26 mouse cellular contexts compared by ENCODE assay signal in the genomic region with DNA sequence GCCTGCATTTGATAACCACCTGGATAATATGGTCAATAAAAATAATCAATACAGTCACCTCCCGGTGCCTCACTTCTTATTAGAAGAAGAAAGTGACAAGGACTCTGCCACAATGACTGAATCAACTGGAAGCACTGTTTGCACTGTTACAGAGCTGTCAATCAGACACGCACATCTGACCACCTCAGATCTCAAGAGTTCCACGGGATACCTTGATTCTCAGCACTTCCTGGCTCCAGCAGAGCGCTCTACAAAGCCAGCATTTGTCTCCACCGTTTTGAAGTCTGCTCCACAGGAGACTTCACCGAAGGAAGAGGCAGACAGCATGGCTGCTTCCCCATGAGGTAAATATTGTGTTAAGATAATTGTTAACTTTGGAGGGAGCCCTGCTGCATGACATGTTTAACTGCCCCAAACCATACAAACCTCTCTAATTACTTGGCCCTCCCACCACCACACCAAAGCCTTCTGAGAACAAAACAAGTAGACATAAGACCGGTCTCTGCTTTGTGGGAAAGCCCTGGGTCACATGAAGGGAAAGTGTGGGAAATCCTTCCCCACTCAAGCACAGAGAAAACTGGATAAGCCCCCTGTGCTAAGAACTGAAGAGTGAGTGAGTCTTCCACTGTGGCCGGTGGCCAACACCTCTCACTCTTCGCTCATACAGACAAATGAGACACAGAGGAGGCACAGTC.
DNase-seq lines count a peak whose midpoint lies in the region; ATAC-seq and TF ChIP-seq lines count a peak whose summit lies in the region.
"Had no signal": no experiment of that assay in that cellular context is flagged by ENCODE, and none has a peak within 500 bp of the region (broad histone marks: within the 10 kb centered on the region; RNA-seq: fewer than 3 reads in every experiment).

No protein-coding gene starts in this region.

- no peak overlapping the region for H3K9ac ChIP-seq in hindbrain, embryonic 12.5 days
- H3K9ac ChIP-seq in lung, embryonic 14.5 days: no peak overlapping the region
- no peak overlapping the region for H3K9ac ChIP-seq in midbrain, embryonic 11.5 days (ENCODE audit: low read length)
- H3K9ac ChIP-seq: embryonic facial prominence, embryonic 15.5 days; heart, embryonic 13.5 days; hindbrain, embryonic 13.5 days; limb, embryonic 13.5 days; liver, embryonic 13.5 days; lung, embryonic 15.5 days; neural tube, embryonic 12.5 days had no signal

- H3K4me2 ChIP-seq in hindbrain, embryonic 12.5 days (replicated peaks): no peak overlapping the region
- no peak overlapping the region for H3K4me2 ChIP-seq in lung, embryonic 14.5 days
- no peak overlapping the region for H3K4me2 ChIP-seq in midbrain, embryonic 11.5 days
- H3K4me2 ChIP-seq: embryonic facial prominence, embryonic 15.5 days; heart, embryonic 13.5 days; hindbrain, embryonic 13.5 days; limb, embryonic 13.5 days; liver, embryonic 13.5 days; lung, embryonic 15.5 days; neural tube, embryonic 12.5 days had no signal

- no peaks in the 10 kb centered on the region for H3K9me3 ChIP-seq in hindbrain, embryonic 10.5 days
- no peaks in the 10 kb centered on the region for H3K9me3 ChIP-seq in hindbrain, embryonic 12.5 days (replicated peaks)
- H3K9me3 ChIP-seq in lung, embryonic 14.5 days (ENCODE audit: low read depth, low read length): no peaks in the 10 kb centered on the region
- no peaks in the 10 kb centered on the region for H3K9me3 ChIP-seq in midbrain, embryonic 11.5 days (ENCODE audit: control insufficient read depth, low read length)
- H3K9me3 ChIP-seq: embryonic facial prominence, embryonic 15.5 days; G1E; heart, embryonic 13.5 days; hindbrain, embryonic 13.5 days; limb, embryonic 13.5 days; liver, embryonic 13.5 days; lung, embryonic 15.5 days; neural tube, embryonic 12.5 days had no signal

- 20% methylated on average over 9 of the region's 9 CpGs for WGBS in hindbrain, embryonic 10.5 days
- 31% methylated on average over 9 of the region's 9 CpGs for WGBS in hindbrain, embryonic 12.5 days
- WGBS in lung, embryonic 14.5 days: 20% methylated on average over 9 of the region's 9 CpGs
- 27% methylated on average over 9 of the region's 9 CpGs for WGBS in midbrain, embryonic 11.5 days

- peak overlapping the region; percentile 41; the same call in 1 of the 2 replicates for H3K27ac ChIP-seq in hindbrain, embryonic 10.5 days
- H3K27ac ChIP-seq in hindbrain, embryonic 12.5 days: no peak overlapping the region
- no peak overlapping the region for H3K27ac ChIP-seq in lung, embryonic 14.5 days (ENCODE audit: low read depth)
- no peak overlapping the region for H3K27ac ChIP-seq in midbrain, embryonic 11.5 days (ENCODE audit: low read depth, low read length)
- H3K27ac ChIP-seq: embryonic facial prominence, embryonic 15.5 days; heart, embryonic 13.5 days; hindbrain, embryonic 13.5 days; layer of hippocampus, adult 2 months; limb, embryonic 13.5 days; liver, embryonic 13.5 days; lung, embryonic 15.5 days; neural tube, embryonic 12.5 days had no signal

- no peaks in the 10 kb centered on the region for H3K36me3 ChIP-seq in hindbrain, embryonic 10.5 days
- no peaks in the 10 kb centered on the region for H3K36me3 ChIP-seq in hindbrain, embryonic 12.5 days
- H3K36me3 ChIP-seq in lung, embryonic 14.5 days (ENCODE audit: insufficient read depth): no peaks in the 10 kb centered on the region
- H3K36me3 ChIP-seq in midbrain, embryonic 11.5 days (ENCODE audit: control insufficient read depth, insufficient read depth, low read length): no peaks in the 10 kb centered on the region
- H3K36me3 ChIP-seq: embryonic facial prominence, embryonic 15.5 days; G1E; heart, embryonic 13.5 days; hindbrain, embryonic 13.5 days; limb, embryonic 13.5 days; liver, embryonic 13.5 days; lung, embryonic 15.5 days; neural tube, embryonic 12.5 days had no signal

- peaks cover 9% of the 10 kb centered on the region for H3K27me3 ChIP-seq in hindbrain, embryonic 10.5 days (ENCODE audit: insufficient read depth, poor library complexity, severe bottlenecking)
- H3K27me3 ChIP-seq in hindbrain, embryonic 12.5 days: no peaks in the 10 kb centered on the region
- H3K27me3 ChIP-seq in lung, embryonic 14.5 days (ENCODE audit: insufficient read depth, low read length): no peaks in the 10 kb centered on the region
- H3K27me3 ChIP-seq in midbrain, embryonic 11.5 days (ENCODE audit: control insufficient read depth, insufficient read depth, low read length): no peaks in the 10 kb centered on the region
- H3K27me3 ChIP-seq: CH12.LX; embryonic facial prominence, embryonic 15.5 days; heart, embryonic 13.5 days; limb, embryonic 13.5 days; liver, embryonic 13.5 days; lung, embryonic 15.5 days; neural tube, embryonic 12.5 days; Patski had no signal

- no peak overlapping the region for H3K4me3 ChIP-seq in hindbrain, embryonic 10.5 days
- H3K4me3 ChIP-seq in hindbrain, embryonic 12.5 days: no peak overlapping the region
- no peak overlapping the region for H3K4me3 ChIP-seq in lung, embryonic 14.5 days (ENCODE audit: low read depth, low read length)
- no peak overlapping the region for H3K4me3 ChIP-seq in midbrain, embryonic 11.5 days (ENCODE audit: low read depth, low read length)
- H3K4me3 ChIP-seq: embryonic facial prominence, embryonic 15.5 days; heart, embryonic 13.5 days; hindbrain, embryonic 13.5 days; layer of hippocampus, adult 2 months; limb, embryonic 13.5 days; liver, embryonic 13.5 days; lung, embryonic 15.5 days; neural tube, embryonic 12.5 days had no signal

- peaks cover 40% of the 10 kb centered on the region for H3K4me1 ChIP-seq in hindbrain, embryonic 10.5 days (replicated peaks)
- peaks cover 4% of the 10 kb centered on the region for H3K4me1 ChIP-seq in hindbrain, embryonic 12.5 days
- no peaks in the 10 kb centered on the region for H3K4me1 ChIP-seq in lung, embryonic 14.5 days (ENCODE audit: insufficient read depth)
- H3K4me1 ChIP-seq in midbrain, embryonic 11.5 days (ENCODE audit: control insufficient read depth, insufficient read depth, low read length): no peaks in the 10 kb centered on the region
- H3K4me1 ChIP-seq: embryonic facial prominence, embryonic 15.5 days; liver, embryonic 13.5 days; lung, embryonic 15.5 days had no signal

- ATAC-seq in hindbrain, embryonic 12.5 days (ENCODE audit: low FRiP score): no peak
- no peak for ATAC-seq in lung, embryonic 14.5 days (ENCODE audit: insufficient read depth)
- no peak for ATAC-seq in midbrain, embryonic 11.5 days (ENCODE audit: low FRiP score)
- ATAC-seq: Patski had no signal

- TF ChIP-seq CTCF in lung, embryonic 14.5 days (IDR thresholded peaks at IDR 0.05; ENCODE audit: low read depth): no peak

- no peak for DNase-seq in hindbrain, embryonic 10.5 days (ENCODE audit: low spot score)
- peak; percentile 11 for DNase-seq in lung, embryonic 14.5 days
- DNase-seq in lung, postnatal 10 days: no peak
- peak; percentile 82 for DNase-seq in midbrain, embryonic 11.5 days (ENCODE audit: low spot score, missing footprints)
- no peak for DNase-seq in cerebellum, adult 8-10 months
- no peak for DNase-seq in embryo, embryonic 9.5 days (ENCODE audit: extremely low spot score)
- DNase-seq: adrenal gland, postnatal 36 days; B cell, adult 2 months; cerebellum, adult 11 months; gastrocnemius, postnatal 14 days; heart, postnatal 14 days; kidney, postnatal 10 days; liver, embryonic 13.5 days; lung, postnatal 4 days; right cerebral cortex, postnatal 14 days had no signal

Comparison
In these comparisons a context has a peak if more than half of its experiments do, and no peak if none do; other contexts are left out.
1. DNase-seq: peak in lung, embryonic 14.5 days (single experiment) and midbrain, embryonic 11.5 days (single experiment); none in hindbrain, embryonic 10.5 days (single experiment), lung, postnatal 10 days (single experiment), cerebellum, adult 8-10 months (single experiment) and embryo, embryonic 9.5 days (single experiment).